Mouse (Mus musculus) hindbrain, embryonic 12.5 days (tissue): ENCODE data around the gene Oat. TPM values are rescaled to one million over a fixed set of nuclear protein-coding genes. Genes with fewer than 3 reads are reported as not detected.

Source experiments
- ATAC-seq: fragments of 200-750 bp; cut with Nextera tagmentation; 2 replicates; pipeline ENCODE4 v1.8.0; 2017; ENCODE audit warnings: moderate TSS enrichment; ENCODE audit not compliant: low FRiP score
- H3K27ac ChIP-seq: fragments of 300-500 bp; sonication (generic); 2 replicates; pipeline ENCODE4 v1.5.1; 2016; ENCODE audit warnings: mild to moderate bottlenecking
- H3K27me3 ChIP-seq: fragments of 300-500 bp; sonication (generic); 2 replicates; pipeline ENCODE4 v1.6.1; 2016; ENCODE audit warnings: mild to moderate bottlenecking
- H3K36me3 ChIP-seq: fragments of 300-500 bp; sonication (generic); 2 replicates; pipeline ENCODE4 v1.6.1; 2016; ENCODE audit warnings: mild to moderate bottlenecking
- H3K4me1 ChIP-seq: fragments of 300-500 bp; sonication (generic); 2 replicates; pipeline ENCODE4 v1.6.1; 2016
- H3K4me2 ChIP-seq: fragments of 300-500 bp; sonication (generic); replicated peaks from 2 replicates; pipeline ENCODE4 v1.6.1; 2016; ENCODE audit warnings: mild to moderate bottlenecking
- H3K4me3 ChIP-seq: fragments of 300-500 bp; sonication (generic); 2 replicates; pipeline ENCODE4 v1.5.1; 2016; ENCODE audit warnings: mild to moderate bottlenecking
- H3K9ac ChIP-seq: fragments of 300-500 bp; sonication (generic); 2 replicates; pipeline ENCODE4 v1.6.1; 2016; ENCODE audit warnings: mild to moderate bottlenecking, moderate library complexity
- H3K9me3 ChIP-seq: fragments of 300-500 bp; sonication (generic); replicated peaks from 2 replicates; pipeline ENCODE4 v1.6.1; 2016; ENCODE audit warnings: mild to moderate bottlenecking
- WGBS: fragments of 180-500 bp; shearing (Covaris S2); methylation state at CpG from one replicate; pipeline ENCODE4 v1.1.7; 2016; 5-methylcytosine and 5-hydroxymethylcytosine counted together
- polyA plus RNA-seq: library from polyadenylated mRNA; unstranded; fragments of >200 nt; fragmentation: Nextera tagmentation; extraction: Ambion mirVana; gene quantifications from 2 replicates; pipeline ENCODE4 v1.2.1, GENCODE M21; 2016

Gene Oat
- polyA plus RNA-seq, 1 experiment from 2014 or later = 127 TPM

DNA sequence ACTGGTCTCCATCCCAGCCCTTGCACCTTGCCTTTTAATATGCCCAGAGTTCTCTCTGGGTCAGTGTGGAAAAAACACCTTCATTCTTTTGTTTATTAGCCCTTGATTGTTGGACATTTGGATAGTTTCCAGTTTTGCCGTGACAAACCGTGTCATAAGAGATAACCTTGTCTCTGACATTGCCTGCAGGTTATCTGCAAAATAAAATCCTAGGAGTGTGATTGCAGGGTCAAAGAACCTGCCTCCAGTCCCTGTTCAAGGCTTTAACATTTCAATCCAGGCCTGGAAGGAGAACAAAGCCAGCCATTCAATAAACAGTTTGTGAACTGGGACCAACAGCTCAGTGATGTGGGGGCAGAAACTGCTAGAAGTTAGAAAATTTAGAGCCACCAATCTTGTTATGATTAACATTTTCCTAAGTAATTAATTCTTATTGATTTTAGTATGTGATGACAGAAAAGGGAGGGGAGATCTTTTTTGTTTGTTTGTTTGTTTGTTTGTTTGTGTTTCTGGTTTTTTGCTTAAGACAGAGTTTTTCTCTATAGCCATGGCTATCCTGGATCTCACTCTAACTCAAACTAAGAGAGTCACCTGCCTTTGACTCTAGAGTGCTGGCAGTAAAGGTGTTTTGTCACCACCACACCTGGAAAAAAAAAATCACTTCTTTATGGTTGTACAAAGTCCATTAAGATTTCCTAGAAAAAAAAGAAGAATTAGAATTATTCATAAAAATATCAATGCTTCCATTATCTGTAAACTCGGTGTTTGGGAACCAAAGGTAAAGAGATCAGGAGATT, 9.7 kb upstream of the Oat start:
- no peak overlapping the region for H3K27ac ChIP-seq
- no peak for ATAC-seq
- no peak overlapping the region for H3K4me2 ChIP-seq
- 81% methylated on average over 3 of the region's 3 CpGs for WGBS
- H3K27me3 ChIP-seq = no peaks in the 10 kb centered on the region
- H3K4me3 ChIP-seq = no peak overlapping the region
- H3K4me1 ChIP-seq = no peaks in the 10 kb centered on the region
- no peak overlapping the region for H3K9ac ChIP-seq
- H3K36me3 ChIP-seq = no peaks in the 10 kb centered on the region
- H3K9me3 ChIP-seq = no peaks in the 10 kb centered on the region

DNA sequence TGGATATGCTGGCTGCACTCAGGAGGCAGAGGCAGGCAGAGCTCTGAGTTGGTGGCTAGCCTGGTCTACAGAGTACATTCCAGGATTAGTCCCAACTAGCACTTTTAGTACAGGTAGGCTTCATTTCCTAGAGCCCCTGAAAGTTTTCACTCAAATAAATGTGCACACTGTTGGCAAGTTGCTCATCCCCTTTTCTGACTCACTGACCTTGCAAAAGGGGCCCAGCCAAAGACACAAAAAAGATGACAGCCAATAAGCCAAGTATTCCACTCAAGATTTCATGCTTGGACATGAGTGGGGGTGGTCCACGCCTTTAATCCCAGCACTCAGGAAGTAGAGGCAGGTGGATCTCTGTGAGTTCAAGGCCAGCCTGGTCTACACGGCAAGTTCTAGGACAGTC, 5.2 kb upstream of the Oat start:
- Histone ChIP-seq H3K9me3 (no peaks in the 10 kb centered on the region; the same call in 1 of the 2 replicates), H3K27me3 (peaks cover 12% of the 10 kb centered on the region), H3K36me3 (no peaks in the 10 kb centered on the region)

DNA sequence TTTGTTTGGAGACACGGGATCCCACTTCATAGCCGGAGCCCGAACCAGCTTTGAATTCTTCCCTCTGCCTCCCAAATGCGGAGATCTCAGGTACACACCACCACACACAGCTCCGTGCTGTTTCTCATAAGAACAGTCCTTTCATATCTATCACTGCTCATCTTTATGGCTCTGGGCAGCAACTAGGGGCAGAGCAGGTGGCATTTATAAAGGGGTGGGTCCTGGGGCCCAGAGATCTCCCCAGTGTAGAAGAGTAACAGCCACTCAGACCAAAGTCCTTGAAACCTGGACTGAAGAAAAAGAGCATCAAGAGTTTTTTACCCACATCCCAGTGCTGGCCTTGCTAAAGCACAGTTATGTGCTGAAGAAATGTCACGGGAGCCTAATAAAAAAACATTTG, 4.3 kb upstream of the Oat start:
- no peaks in the 10 kb centered on the region; the same call in 1 of the 2 replicates for H3K9me3 ChIP-seq
- H3K27ac ChIP-seq = no peak overlapping the region
- no peak overlapping the region for H3K9ac ChIP-seq
- peaks cover 5% of the 10 kb centered on the region for H3K4me1 ChIP-seq
- H3K4me2 ChIP-seq = no peak overlapping the region
- ATAC-seq = no peak
- H3K27me3 ChIP-seq = peaks cover 12% of the 10 kb centered on the region
- 84% methylated on average over 6 of the region's 6 CpGs for WGBS
- H3K4me3 ChIP-seq = no peak overlapping the region
- H3K36me3 ChIP-seq = no peaks in the 10 kb centered on the region

More for the DNA sequence above, 5.2 kb upstream of the Oat start:
- H3K27ac ChIP-seq = no peak overlapping the region
- no peak for ATAC-seq
- peaks cover 2% of the 10 kb centered on the region for H3K4me1 ChIP-seq
- no peak overlapping the region for H3K4me2 ChIP-seq
- H3K9ac ChIP-seq = no peak overlapping the region
- H3K4me3 ChIP-seq = no peak overlapping the region
- 96% methylated on average over 2 of the region's 2 CpGs for WGBS

DNA sequence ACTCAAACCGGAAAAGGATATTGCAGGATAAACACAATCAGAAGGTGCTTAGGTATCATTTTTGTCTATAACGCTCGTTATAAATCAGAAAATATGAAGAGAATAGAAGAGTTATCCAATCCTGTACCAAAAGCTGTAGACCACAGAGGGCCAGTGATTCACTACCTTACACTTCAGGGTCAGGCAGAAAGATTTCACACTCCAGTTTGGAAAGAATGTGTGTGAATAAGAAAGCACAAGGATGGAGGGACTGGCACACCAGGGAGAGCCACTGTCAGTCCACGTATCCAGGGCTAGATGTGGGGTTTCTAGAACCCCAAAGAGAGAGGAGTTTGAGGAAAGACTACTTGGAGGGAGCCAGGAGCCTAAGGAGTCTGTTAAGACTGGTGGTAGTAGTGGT, 693 bp upstream of the Oat start:
- Histone ChIP-seq H3K36me3 (no peaks in the 10 kb centered on the region), H3K9me3 (no peaks in the 10 kb centered on the region; the same call in 1 of the 2 replicates), H3K9ac (no peak overlapping the region), H3K4me1 (peaks cover 17% of the 10 kb centered on the region), H3K4me3 (no peak overlapping the region), H3K27ac (no peak overlapping the region), H3K27me3 (peaks cover 12% of the 10 kb centered on the region), H3K4me2 (peak overlapping the region; percentile 60)
- no peak for ATAC-seq
- 58% methylated on average over 4 of the region's 4 CpGs for WGBS

DNA sequence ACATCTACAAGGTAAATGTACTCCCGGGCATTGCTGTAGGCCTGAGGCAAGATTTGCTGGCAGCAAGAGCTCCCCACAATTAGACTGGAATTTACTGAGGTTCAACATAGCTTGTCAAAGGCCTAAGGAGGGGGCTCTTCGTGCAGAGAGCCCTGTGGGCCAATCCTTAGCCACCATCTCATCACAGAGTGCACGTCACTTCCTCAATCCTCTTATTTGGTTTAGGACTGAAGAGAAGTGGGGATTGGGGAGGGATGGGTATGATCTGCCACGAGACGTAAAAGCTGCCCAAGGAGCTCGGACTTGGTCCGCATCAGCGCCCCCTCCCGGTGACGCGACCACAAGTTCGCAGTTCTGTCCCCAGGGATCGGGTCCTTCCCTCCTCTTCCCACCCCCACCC, 575 bp downstream of the Oat start:
- peak; percentile 85 for ATAC-seq
- Histone ChIP-seq H3K4me2 (peak overlapping the region; percentile 60), H3K27ac (peak overlapping the region; percentile 77), H3K27me3 (peaks cover 12% of the 10 kb centered on the region), H3K9ac (peak overlapping the region; percentile 61), H3K4me1 (peaks cover 21% of the 10 kb centered on the region), H3K9me3 (no peaks in the 10 kb centered on the region; the same call in 1 of the 2 replicates), H3K4me3 (peak overlapping the region; percentile 56), H3K36me3 (no peaks in the 10 kb centered on the region)
- under 1% methylated on average over 13 of the region's 13 CpGs for whole genome bisulfite sequencing

DNA sequence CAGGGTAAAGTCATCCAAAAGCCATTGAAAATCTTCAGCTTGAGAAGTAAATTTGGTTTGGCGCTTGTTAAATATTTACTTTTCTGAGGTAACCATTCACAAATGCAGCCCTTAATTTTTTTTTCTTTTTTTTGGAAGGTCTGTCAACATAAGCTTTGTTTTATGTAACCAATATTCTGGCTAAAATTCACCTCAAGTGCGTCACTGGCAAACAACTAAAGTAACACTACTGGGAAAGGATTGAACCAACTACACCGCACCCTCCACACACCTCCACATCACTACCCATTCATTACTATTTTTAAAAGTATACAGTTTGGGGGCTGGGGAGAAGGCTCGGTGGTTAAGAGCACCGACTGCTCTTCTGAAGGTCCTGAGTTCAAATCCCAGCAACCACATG, 1.6 kb downstream of the Oat start:
- Histone ChIP-seq H3K9me3 (no peaks in the 10 kb centered on the region; the same call in 1 of the 2 replicates), H3K4me2 (no peak overlapping the region), H3K27me3 (peaks cover 12% of the 10 kb centered on the region), H3K4me1 (peaks cover 21% of the 10 kb centered on the region), H3K9ac (no peak overlapping the region), H3K36me3 (no peaks in the 10 kb centered on the region), H3K27ac (no peak overlapping the region), H3K4me3 (no peak overlapping the region)
- 85% methylated on average over 5 of the region's 5 CpGs for WGBS
- no peak for ATAC-seq

DNA sequence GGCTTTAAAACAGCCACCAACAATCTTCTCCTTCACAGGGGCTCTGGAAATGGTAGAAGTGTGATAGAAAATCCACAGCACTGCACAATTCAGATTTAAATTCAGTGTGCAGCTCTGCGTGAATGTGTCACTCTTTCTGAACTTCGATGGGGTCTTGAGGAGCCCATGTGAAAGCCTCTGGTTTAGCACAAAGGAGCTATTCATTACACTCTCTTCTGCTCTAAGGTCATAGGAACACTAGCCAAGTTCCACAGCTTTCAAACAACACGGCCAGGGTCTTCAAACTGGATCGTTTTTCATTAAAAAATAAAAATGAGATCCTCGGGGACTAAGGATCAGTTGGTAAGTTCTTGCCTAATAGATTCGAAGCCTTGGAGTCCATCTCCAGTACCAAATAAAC, 3.0 kb downstream of the Oat start:
- Histone ChIP-seq H3K4me1 (peaks cover 21% of the 10 kb centered on the region), H3K4me3 (no peak overlapping the region), H3K27me3 (peaks cover 9% of the 10 kb centered on the region), H3K36me3 (peaks cover 6% of the 10 kb centered on the region; the same call in 1 of the 2 replicates), H3K9ac (no peak overlapping the region), H3K9me3 (no peaks in the 10 kb centered on the region), H3K27ac (peak overlapping the region; percentile 61), H3K4me2 (no peak overlapping the region)
- 41% methylated on average over 6 of the region's 6 CpGs for WGBS
- no peak for ATAC-seq

DNA sequence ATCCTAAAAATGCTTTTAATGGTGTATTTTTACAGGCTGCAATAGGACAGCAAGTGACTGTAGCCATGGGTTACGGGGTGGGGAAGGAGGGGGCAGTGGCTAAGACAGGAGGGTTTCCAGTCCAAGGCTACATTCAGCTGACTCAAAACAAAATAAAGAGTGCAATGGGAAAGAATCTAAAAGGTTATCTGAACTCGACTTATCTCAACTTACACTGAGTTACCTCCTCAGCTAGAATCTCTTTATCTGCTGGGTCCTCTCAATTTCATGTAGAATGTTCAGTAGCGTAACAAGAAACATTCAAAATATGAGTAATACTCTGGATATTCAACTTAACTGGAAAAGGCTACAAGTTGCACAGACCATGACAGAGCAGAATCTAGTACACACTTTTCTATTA, 3.5 kb downstream of the Oat start:
- peaks cover 8% of the 10 kb centered on the region for H3K27me3 ChIP-seq
- H3K4me1 ChIP-seq = peaks cover 21% of the 10 kb centered on the region
- peaks cover 11% of the 10 kb centered on the region; the same call in 1 of the 2 replicates for H3K36me3 ChIP-seq
- WGBS = 65% methylated on average over 3 of the region's 3 CpGs
- H3K4me3 ChIP-seq = no peak overlapping the region
- ATAC-seq = no peak
- H3K9me3 ChIP-seq = no peaks in the 10 kb centered on the region
- H3K4me2 ChIP-seq = no peak overlapping the region
- H3K9ac ChIP-seq = no peak overlapping the region
- H3K27ac ChIP-seq = peak overlapping the region; percentile 61; the same call in 1 of the 2 replicates

DNA sequence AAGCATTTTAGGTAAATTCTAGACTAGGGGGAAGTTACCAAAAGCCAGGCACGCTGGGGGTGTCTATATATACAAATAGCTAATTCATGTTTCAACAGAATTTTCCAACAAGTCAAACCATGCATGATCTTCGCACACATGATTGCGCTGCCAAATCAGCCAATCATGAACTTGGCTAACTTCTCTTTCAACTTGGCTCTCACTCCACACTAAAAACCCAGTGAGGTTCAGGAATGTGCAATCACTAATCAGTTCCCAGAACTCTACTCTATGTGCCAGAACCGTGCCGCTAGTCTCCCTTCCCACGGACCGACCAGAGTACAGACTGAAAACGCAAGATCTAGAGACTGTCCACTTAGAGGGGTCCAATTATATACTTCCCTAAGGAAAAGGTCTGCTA, 4.7 kb downstream of the Oat start:
- peaks cover 19% of the 10 kb centered on the region for H3K4me1 ChIP-seq
- no peaks in the 10 kb centered on the region for H3K9me3 ChIP-seq
- H3K9ac ChIP-seq = no peak overlapping the region
- H3K4me2 ChIP-seq = no peak overlapping the region
- no peak overlapping the region for H3K4me3 ChIP-seq
- no peak overlapping the region for H3K27ac ChIP-seq
- H3K27me3 ChIP-seq = no peaks in the 10 kb centered on the region
- peaks cover 11% of the 10 kb centered on the region; the same call in 1 of the 2 replicates for H3K36me3 ChIP-seq
- no peak for ATAC-seq
- WGBS = 87% methylated on average over 8 of the region's 8 CpGs

DNA sequence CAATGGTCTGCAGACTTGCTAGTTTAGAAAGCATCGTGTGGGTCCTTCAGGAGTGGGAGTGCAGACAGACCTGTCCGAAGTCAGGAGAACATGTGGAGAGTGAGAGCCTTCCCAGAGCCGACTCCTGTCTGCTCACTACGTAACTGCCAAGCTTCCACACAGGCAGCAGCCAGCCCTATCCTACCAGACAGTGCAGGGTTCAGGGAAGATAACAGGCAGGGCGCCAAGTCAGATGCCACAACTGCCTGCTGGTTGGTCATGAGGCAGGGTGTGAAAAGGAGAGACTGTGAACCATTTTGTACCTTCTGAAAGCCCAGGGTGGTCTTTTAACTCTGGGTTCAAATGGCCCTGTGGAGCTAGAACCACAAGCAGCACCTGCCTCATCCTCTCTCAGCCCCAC, 6.1 kb downstream of the Oat start:
- H3K4me1 ChIP-seq = peaks cover 11% of the 10 kb centered on the region
- no peaks in the 10 kb centered on the region for H3K27me3 ChIP-seq
- no peak overlapping the region for H3K4me2 ChIP-seq
- H3K4me3 ChIP-seq = no peak overlapping the region
- H3K27ac ChIP-seq = no peak overlapping the region
- H3K9ac ChIP-seq = no peak overlapping the region
- 82% methylated on average over 5 of the region's 5 CpGs for WGBS
- peaks cover 15% of the 10 kb centered on the region; the same call in 1 of the 2 replicates for H3K36me3 ChIP-seq
- H3K9me3 ChIP-seq = no peaks in the 10 kb centered on the region
- ATAC-seq = no peak

DNA sequence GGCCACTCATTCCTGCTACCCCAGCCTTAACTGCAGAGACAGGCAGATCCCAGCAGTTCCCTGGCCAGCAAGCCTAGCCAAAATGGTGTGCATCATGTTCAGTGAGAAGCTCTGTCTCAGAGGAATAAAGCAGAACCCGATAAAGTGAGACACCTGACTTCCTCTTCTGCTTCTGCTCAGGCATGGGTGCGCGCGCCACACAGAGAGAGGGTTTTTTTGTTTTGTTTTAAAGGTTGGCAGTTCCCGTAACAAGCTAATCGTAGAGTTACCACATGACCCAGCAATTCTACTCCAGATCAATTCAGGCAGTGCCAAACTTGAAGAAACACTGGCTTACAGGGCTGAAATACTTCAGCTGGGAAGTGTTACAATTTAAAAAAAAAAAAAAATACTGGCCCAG, 7.4 kb downstream of the Oat start:
- Histone ChIP-seq H3K27me3 (no peaks in the 10 kb centered on the region), H3K4me1 (peaks cover 9% of the 10 kb centered on the region), H3K27ac (no peak overlapping the region), H3K36me3 (peaks cover 23% of the 10 kb centered on the region), H3K4me2 (no peak overlapping the region), H3K9ac (no peak overlapping the region), H3K9me3 (no peaks in the 10 kb centered on the region), H3K4me3 (no peak overlapping the region)
- no peak for ATAC-seq
- WGBS = 94% methylated on average over 6 of the region's 6 CpGs

DNA sequence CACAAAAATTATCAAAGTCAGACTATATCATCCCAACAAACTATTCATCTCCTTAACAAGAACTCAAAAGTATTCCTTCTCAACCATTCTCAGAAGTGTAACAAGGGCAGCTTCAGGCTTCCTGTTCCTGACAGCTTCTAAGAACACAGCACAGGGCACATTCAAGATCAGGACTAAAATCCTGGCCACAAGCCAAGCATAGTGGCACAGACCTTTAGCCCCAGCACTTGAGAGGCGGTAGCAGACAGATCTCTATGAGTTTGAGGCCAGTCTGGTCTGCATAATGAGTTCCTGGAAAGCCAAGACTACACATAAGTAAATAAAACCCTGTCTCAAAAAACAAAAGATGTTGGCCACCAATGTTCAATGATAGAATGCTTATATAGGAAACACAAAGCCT, 10.4 kb downstream of the Oat start:
- Histone ChIP-seq H3K36me3 (peaks cover 53% of the 10 kb centered on the region), H3K27ac (no peak overlapping the region), H3K27me3 (no peaks in the 10 kb centered on the region), H3K4me1 (no peaks in the 10 kb centered on the region), H3K4me2 (no peak overlapping the region), H3K9ac (no peak overlapping the region), H3K9me3 (no peaks in the 10 kb centered on the region), H3K4me3 (no peak overlapping the region)
- 67% methylated on average over 1 of the region's 1 CpGs for WGBS
- ATAC-seq = no peak
